8 mouse cellular contexts compared by ENCODE assay signal in the genomic region with DNA sequence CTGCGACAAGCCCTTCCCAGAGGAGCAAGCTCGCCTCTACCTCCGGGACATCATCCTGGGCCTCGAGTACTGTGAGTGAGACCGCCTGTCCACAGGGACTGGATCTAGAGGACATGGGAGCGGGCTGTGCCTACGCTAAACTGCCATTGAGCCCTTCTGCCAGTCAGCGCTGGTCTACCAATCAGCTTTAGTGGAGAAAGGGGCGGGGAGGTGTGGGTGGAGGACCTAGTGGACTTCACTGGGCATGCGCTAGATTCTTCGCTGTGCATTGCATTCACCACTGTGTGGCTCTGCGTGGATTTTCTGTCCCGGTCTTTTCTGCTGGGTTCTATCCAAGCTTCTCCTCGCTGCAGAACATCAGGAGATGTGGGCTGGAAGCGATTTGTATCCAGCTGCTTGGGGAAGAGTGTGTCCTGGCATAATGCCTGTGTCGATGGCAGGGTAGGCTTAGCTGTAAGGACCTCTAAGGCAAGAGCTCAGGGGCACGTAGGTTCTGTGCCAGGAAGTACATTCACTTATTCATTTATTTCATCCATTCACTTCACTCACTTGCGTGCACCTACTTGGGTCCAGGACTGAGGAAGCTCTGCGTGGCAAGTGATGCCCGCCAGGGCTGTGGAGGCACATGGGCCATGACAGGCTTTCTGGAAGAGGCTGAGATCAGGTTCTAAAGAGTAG. TPM values are rescaled to one million over a fixed set of nuclear protein-coding genes. Genes with fewer than 3 reads are reported as not detected.
DNase-seq lines count a peak whose midpoint lies in the region; ATAC-seq and TF ChIP-seq lines count a peak whose summit lies in the region.

No protein-coding gene starts in this region.

- no peak overlapping the region for H3K27ac ChIP-seq in brown adipose tissue, adult 24 weeks (replicated peaks; ENCODE audit: low read depth, low read length)
- H3K27ac ChIP-seq in heart, embryonic 11.5 days (ENCODE audit: low read depth, low read length) = no peak overlapping the region
- H3K27ac ChIP-seq in kidney, embryonic 15.5 days = no peak overlapping the region
- peak overlapping the region; percentile 6 for H3K27ac ChIP-seq in limb, embryonic 14.5 days (replicated peaks; ENCODE audit: low read depth, low read length)
- H3K27ac ChIP-seq in midbrain, embryonic 16.5 days (ENCODE audit: low read length) = peak overlapping the region; percentile 75

- peak overlapping the region; percentile 67 for H3K4me2 ChIP-seq in heart, embryonic 11.5 days
- H3K4me2 ChIP-seq in kidney, embryonic 15.5 days = peak overlapping the region; percentile 76
- H3K4me2 ChIP-seq in limb, embryonic 14.5 days (replicated peaks; ENCODE audit: low read depth, low read length, severe bottlenecking) = peak overlapping the region; percentile 56
- peak overlapping the region; percentile 80 for H3K4me2 ChIP-seq in midbrain, embryonic 16.5 days (ENCODE audit: low read length)

- ATAC-seq in heart, embryonic 11.5 days (replicated peaks; ENCODE audit: insufficient number of reproducible peaks, low FRiP score, low TSS enrichment) = peak; percentile 84
- ATAC-seq in kidney, embryonic 15.5 days (replicated peaks; ENCODE audit: low FRiP score) = peak; percentile 94
- peak; percentile 94 for ATAC-seq in limb, embryonic 14.5 days (ENCODE audit: low FRiP score, low read depth)
- peak; percentile 94 for ATAC-seq in midbrain, embryonic 16.5 days

- H3K27me3 ChIP-seq in erythroblast, embryonic 14.5 days (ENCODE audit: control insufficient read depth) = no peaks in the 10 kb centered on the region
- H3K27me3 ChIP-seq in heart, embryonic 11.5 days (ENCODE audit: control insufficient read depth, insufficient read depth, low read length) = peaks cover 3% of the 10 kb centered on the region; the same call in 1 of the 2 replicates
- no peaks in the 10 kb centered on the region for H3K27me3 ChIP-seq in kidney, embryonic 15.5 days
- H3K27me3 ChIP-seq in limb, embryonic 14.5 days (ENCODE audit: control insufficient read depth, insufficient read depth, low read length) = no peaks in the 10 kb centered on the region
- no peaks in the 10 kb centered on the region for H3K27me3 ChIP-seq in midbrain, embryonic 16.5 days (ENCODE audit: control insufficient read depth, insufficient read depth, low read depth, low read length)

- H3K9ac ChIP-seq in heart, embryonic 11.5 days (ENCODE audit: low read depth, low read length) = peak overlapping the region; percentile 29; the same call in 1 of the 2 replicates
- peak overlapping the region; percentile 41 for H3K9ac ChIP-seq in kidney, embryonic 15.5 days
- H3K9ac ChIP-seq in limb, embryonic 14.5 days (ENCODE audit: low read depth, low read length, severe bottlenecking) = peak overlapping the region; percentile 43
- H3K9ac ChIP-seq in midbrain, embryonic 16.5 days (ENCODE audit: low read depth, low read length) = peak overlapping the region; percentile 66

- 0 out of 2 replicates have a peak, but pooled peaks cover 3% of the 10 kb centered on the region for H3K4me1 ChIP-seq in brown adipose tissue, adult 24 weeks (ENCODE audit: control insufficient read depth, insufficient read depth, insufficient read length, low read length)
- peaks cover 7% of the 10 kb centered on the region for H3K4me1 ChIP-seq in erythroblast, embryonic 14.5 days (ENCODE audit: control insufficient read depth)
- H3K4me1 ChIP-seq in heart, embryonic 11.5 days (ENCODE audit: control insufficient read depth, insufficient read depth, low read length) = peaks cover 10% of the 10 kb centered on the region
- peaks cover 9% of the 10 kb centered on the region; the same call in 1 of the 2 replicates for H3K4me1 ChIP-seq in kidney, embryonic 15.5 days
- peaks cover 7% of the 10 kb centered on the region for H3K4me1 ChIP-seq in limb, embryonic 14.5 days (ENCODE audit: control insufficient read depth, insufficient read depth, low read length)
- peaks cover 9% of the 10 kb centered on the region; the same call in 1 of the 2 replicates for H3K4me1 ChIP-seq in midbrain, embryonic 16.5 days (ENCODE audit: control insufficient read depth, insufficient read depth, low read length)

- peak; percentile 77 to 78 for DNase-seq in B cell, adult 2 months
- DNase-seq in limb, embryonic 14.5 days (ENCODE audit: low spot score) = peak; percentile 94
- DNase-seq in spleen, adult 18-20 months = peak; percentile 64 to 69

- H3K4me3 ChIP-seq in brown adipose tissue, adult 24 weeks (ENCODE audit: insufficient read depth, low read depth, low read length) = peak overlapping the region; percentile 48
- H3K4me3 ChIP-seq in erythroblast, embryonic 14.5 days (replicated peaks) = peak overlapping the region; percentile 46
- peak overlapping the region; percentile 11 for H3K4me3 ChIP-seq in heart, embryonic 11.5 days (ENCODE audit: low read depth, low read length)
- peak overlapping the region; percentile 36 for H3K4me3 ChIP-seq in kidney, embryonic 15.5 days (replicated peaks)
- H3K4me3 ChIP-seq in limb, embryonic 14.5 days (replicated peaks; ENCODE audit: low read length) = peak overlapping the region; percentile 31
- H3K4me3 ChIP-seq in midbrain, embryonic 16.5 days (ENCODE audit: low read depth, low read length) = peak overlapping the region; percentile 34

- H3K36me3 ChIP-seq in erythroblast, embryonic 14.5 days (ENCODE audit: control insufficient read depth) = no peaks in the 10 kb centered on the region
- H3K36me3 ChIP-seq in heart, embryonic 11.5 days (ENCODE audit: control insufficient read depth, insufficient read depth, low read length) = no peaks in the 10 kb centered on the region
- no peaks in the 10 kb centered on the region for H3K36me3 ChIP-seq in kidney, embryonic 15.5 days
- no peaks in the 10 kb centered on the region for H3K36me3 ChIP-seq in limb, embryonic 14.5 days (ENCODE audit: control insufficient read depth, insufficient read depth, low read length)
- H3K36me3 ChIP-seq in midbrain, embryonic 16.5 days (ENCODE audit: control insufficient read depth, insufficient read depth, low read length) = peaks cover 14% of the 10 kb centered on the region

- WGBS in heart, embryonic 11.5 days (ENCODE audit: insufficient replicate concordance) = 24% methylated on average over 20 of the region's 20 CpGs
- 25% methylated on average over 20 of the region's 20 CpGs for WGBS in kidney, embryonic 15.5 days
- 24% methylated on average over 20 of the region's 20 CpGs for WGBS in limb, embryonic 14.5 days
- 26% methylated on average over 20 of the region's 20 CpGs for WGBS in midbrain, embryonic 16.5 days

- no peak for TF ChIP-seq POLR2A in limb, embryonic 14.5 days (IDR thresholded peaks at IDR 0.05; ENCODE audit: borderline replicate concordance, extremely low read depth, insufficient read depth, insufficient read length)

- H3K9me3 ChIP-seq in erythroblast, embryonic 14.5 days (ENCODE audit: control insufficient read depth, low read length) = no peaks in the 10 kb centered on the region
- no peaks in the 10 kb centered on the region for H3K9me3 ChIP-seq in heart, embryonic 11.5 days (replicated peaks; ENCODE audit: control insufficient read depth, low read length)
- no peaks in the 10 kb centered on the region for H3K9me3 ChIP-seq in kidney, embryonic 15.5 days (replicated peaks)
- H3K9me3 ChIP-seq in limb, embryonic 14.5 days (ENCODE audit: control insufficient read depth, low read length) = no peaks in the 10 kb centered on the region
- no peaks in the 10 kb centered on the region for H3K9me3 ChIP-seq in midbrain, embryonic 16.5 days (replicated peaks; ENCODE audit: control insufficient read depth, low read length, poor library complexity, severe bottlenecking)

RNA-seq across cellular contexts. Expression of a gene that starts 12.2 kb away (rescaled TPM):
- polyA plus RNA-seq in brown adipose tissue, adult 24 weeks (2012; ENCODE audit: insufficient read depth, insufficient read length, missing spikeins) = not detected in 2 replicates
- polyA plus RNA-seq in erythroblast, embryonic 14.5 days (2012) = 0.01 and 0.02 TPM in 2 replicates
- polyA plus RNA-seq in heart, embryonic 11.5 days (2014; fragmentation: Nextera tagmentation; extraction: Ambion mirVana) = 1.3 and 1.5 TPM in 2 replicates
- 6.7 and 9.2 TPM in 2 replicates for polyA plus RNA-seq in kidney, embryonic 15.5 days (2015; fragmentation: Nextera tagmentation; extraction: Ambion mirVana)
- polyA plus RNA-seq in limb, embryonic 14.5 days (2012; rRNA removed) = 11.1 and 11.4 TPM in 2 replicates
- 5.5 and 5.8 TPM in 2 replicates for polyA plus RNA-seq in limb, embryonic 14.5 days (2014; fragmentation: Nextera tagmentation; extraction: Ambion mirVana)
- polyA plus RNA-seq in midbrain, embryonic 16.5 days (2015; fragmentation: Nextera tagmentation; extraction: Ambion mirVana) = 31.9 and 33.6 TPM in 2 replicates

RNA-seq across cellular contexts. Expression of a gene that starts 16.6 kb away (rescaled TPM):
- 2.3 and 2.7 TPM in 2 replicates for polyA plus RNA-seq in brown adipose tissue, adult 24 weeks (2012; ENCODE audit: insufficient read depth, insufficient read length, missing spikeins)
- 0.19 and 0.34 TPM in 2 replicates for polyA plus RNA-seq in erythroblast, embryonic 14.5 days (2012)
- polyA plus RNA-seq in heart, embryonic 11.5 days (2014; fragmentation: Nextera tagmentation; extraction: Ambion mirVana) = 9.6 and 10.3 TPM in 2 replicates
- 12.1 and 12.9 TPM in 2 replicates for polyA plus RNA-seq in kidney, embryonic 15.5 days (2015; fragmentation: Nextera tagmentation; extraction: Ambion mirVana)
- 6.3 and 7.1 TPM in 2 replicates for polyA plus RNA-seq in limb, embryonic 14.5 days (2012; rRNA removed)
- polyA plus RNA-seq in limb, embryonic 14.5 days (2014; fragmentation: Nextera tagmentation; extraction: Ambion mirVana) = 10.1 and 11.7 TPM in 2 replicates
- 9.8 and 12.1 TPM in 2 replicates for polyA plus RNA-seq in midbrain, embryonic 16.5 days (2015; fragmentation: Nextera tagmentation; extraction: Ambion mirVana)

RNA-seq across cellular contexts. Expression of a gene that starts 32.1 kb away (rescaled TPM):
- 0.40 and 1.9 TPM in 2 replicates for polyA plus RNA-seq in brown adipose tissue, adult 24 weeks (2012; ENCODE audit: insufficient read depth, insufficient read length, missing spikeins)
- polyA plus RNA-seq in erythroblast, embryonic 14.5 days (2012) = 0.12 TPM in 2 replicates
- 2.9 and 4.0 TPM in 2 replicates for polyA plus RNA-seq in heart, embryonic 11.5 days (2014; fragmentation: Nextera tagmentation; extraction: Ambion mirVana)
- polyA plus RNA-seq in kidney, embryonic 15.5 days (2015; fragmentation: Nextera tagmentation; extraction: Ambion mirVana) = 1.6 and 1.7 TPM in 2 replicates
- 1.8 and 2.1 TPM in 2 replicates for polyA plus RNA-seq in limb, embryonic 14.5 days (2012; rRNA removed)
- polyA plus RNA-seq in limb, embryonic 14.5 days (2014; fragmentation: Nextera tagmentation; extraction: Ambion mirVana) = 1.9 and 2.2 TPM in 2 replicates
- polyA plus RNA-seq in midbrain, embryonic 16.5 days (2015; fragmentation: Nextera tagmentation; extraction: Ambion mirVana) = 0.30 and 0.48 TPM in 2 replicates

RNA-seq across cellular contexts. Expression of a gene that starts 59.4 kb away (rescaled TPM):
- polyA plus RNA-seq in brown adipose tissue, adult 24 weeks (2012; ENCODE audit: insufficient read depth, insufficient read length, missing spikeins) = 1.8 and 2.4 TPM in 2 replicates
- not detected in 2 replicates for polyA plus RNA-seq in erythroblast, embryonic 14.5 days (2012)
- polyA plus RNA-seq in heart, embryonic 11.5 days (2014; fragmentation: Nextera tagmentation; extraction: Ambion mirVana) = 0.31 and 0.34 TPM in 2 replicates
- 0.37 and 0.42 TPM in 2 replicates for polyA plus RNA-seq in kidney, embryonic 15.5 days (2015; fragmentation: Nextera tagmentation; extraction: Ambion mirVana)
- polyA plus RNA-seq in limb, embryonic 14.5 days (2012; rRNA removed) = 0.12 and 0.15 TPM in 2 replicates
- 0.35 and 0.37 TPM in 2 replicates for polyA plus RNA-seq in limb, embryonic 14.5 days (2014; fragmentation: Nextera tagmentation; extraction: Ambion mirVana)
- polyA plus RNA-seq in midbrain, embryonic 16.5 days (2015; fragmentation: Nextera tagmentation; extraction: Ambion mirVana) = 0.24 and 0.25 TPM in 2 replicates

Comparison
In these comparisons a context has a peak if more than half of its experiments do, and no peak if none do; other contexts are left out.
1. H3K27ac ChIP-seq: peak in limb, embryonic 14.5 days (single experiment) and midbrain, embryonic 16.5 days (single experiment); none in brown adipose tissue, adult 24 weeks (single experiment), heart, embryonic 11.5 days (single experiment) and kidney, embryonic 15.5 days (single experiment).
2. Peak in every context shown above with its lines, with median percentiles within 50 percentile points of each other: DNase-seq, H3K4me3 ChIP-seq, ATAC-seq, H3K4me2 ChIP-seq and H3K9ac ChIP-seq.